Mouse (Mus musculus): ENCODE results near the gene Olfr995.

- TF ChIP-seq CTCF (conservative IDR thresholded peaks at IDR 0.05 in 1 of 2, IDR thresholded peaks at IDR 0.05 in 1 of 2; ENCODE audit: low read depth in 2 of 2, low read length in 2 of 2) (no peak), POLR2A (IDR thresholded peaks at IDR 0.05; ENCODE audit: low read depth, low read length) (no peak), MAZ (IDR thresholded peaks at IDR 0.05; ENCODE audit: low read depth, low read length) (no peak), MEF2A (IDR thresholded peaks at IDR 0.05; ENCODE audit: borderline replicate concordance, low read depth, low read length) (no peak), USF1 (IDR thresholded peaks at IDR 0.05; ENCODE audit: low read depth, low read length) (no peak), RAD21 (IDR thresholded peaks at IDR 0.05; ENCODE audit: low read depth, low read length) (no peak), MYC (IDR thresholded peaks at IDR 0.05; ENCODE audit: low read depth, low read length) (no peak), EP300 (IDR thresholded peaks at IDR 0.05; ENCODE audit: low read length) (no peak), SMC3 (IDR thresholded peaks at IDR 0.05; ENCODE audit: low read depth, low read length) (no peak), HCFC1 (IDR thresholded peaks at IDR 0.05; ENCODE audit: low read depth, low read length) (no peak), NELFE (IDR thresholded peaks at IDR 0.05; ENCODE audit: low read depth, low read length) (no peak), CHD2 (IDR thresholded peaks at IDR 0.05; ENCODE audit: low read length) (no peak)
These were observed 893 bp downstream of the Olfr995 start for GRCm38 (mm10) chr2:85442546-85442945.

Measured in CH12.LX (cell line).